8 mouse cellular contexts compared by ENCODE assay signal in the genomic region with DNA sequence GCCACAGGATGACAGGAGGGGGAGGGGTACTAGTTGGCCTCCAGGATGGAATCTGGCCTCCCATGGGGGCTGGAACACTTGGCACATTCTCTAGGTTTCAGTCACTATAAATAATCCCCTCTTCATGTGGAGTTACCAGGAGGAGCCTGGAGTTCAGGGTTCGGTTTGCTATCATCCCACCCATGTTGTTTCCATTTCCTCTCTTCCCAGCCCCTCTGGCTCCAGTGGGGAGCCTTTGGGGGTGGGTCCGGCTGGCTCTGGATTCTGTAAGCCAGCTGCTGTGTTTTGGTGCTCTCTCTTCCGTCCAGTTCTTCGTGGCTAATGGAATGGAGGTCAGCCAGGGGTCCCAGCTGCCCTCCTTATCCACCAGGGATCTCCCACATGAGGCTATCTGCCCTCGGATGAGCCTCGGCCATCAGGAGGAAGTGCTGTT. TPM values are rescaled to one million over a fixed set of nuclear protein-coding genes. Genes with fewer than 3 reads are reported as not detected.
DNase-seq lines count a peak whose midpoint lies in the region; ATAC-seq and TF ChIP-seq lines count a peak whose summit lies in the region.

No protein-coding gene starts in this region.

- H3K9me3 ChIP-seq in heart, embryonic 12.5 days (replicated peaks) = no peaks in the 10 kb centered on the region
- no peaks in the 10 kb centered on the region for H3K9me3 ChIP-seq in stomach, embryonic 16.5 days (replicated peaks; ENCODE audit: control insufficient read depth, low read length)

- ATAC-seq in heart, embryonic 12.5 days (ENCODE audit: insufficient number of reproducible peaks, low FRiP score) = peak; percentile 77
- peak; percentile 73 for ATAC-seq in stomach, embryonic 16.5 days (ENCODE audit: insufficient read depth, low FRiP score)

- TF ChIP-seq CTCF in spleen, adult 2 months (IDR thresholded peaks at IDR 0.05; ENCODE audit: extremely low read depth, insufficient read depth, insufficient read length, insufficient replicate concordance) = no peak

- peak overlapping the region; percentile 32; the same call in 1 of the 2 replicates for H3K27ac ChIP-seq in spleen, adult 2 months (ENCODE audit: insufficient read depth, low read length)
- peak overlapping the region; percentile 82 for H3K27ac ChIP-seq in heart, embryonic 12.5 days (ENCODE audit: poor library complexity, severe bottlenecking)
- H3K27ac ChIP-seq in stomach, embryonic 16.5 days (ENCODE audit: low read length) = peak overlapping the region; percentile 83

- peak overlapping the region; percentile 39 for H3K4me2 ChIP-seq in heart, embryonic 12.5 days
- 0 out of 2 replicates have a peak overlapping the region, but pooled peaks have one; percentile 11 for H3K4me2 ChIP-seq in stomach, embryonic 16.5 days (ENCODE audit: low read depth, low read length)

- WGBS in spleen, adult 2 months = 50% methylated on average over 6 of the region's 6 CpGs
- WGBS in heart, embryonic 12.5 days = 2% methylated on average over 6 of the region's 6 CpGs
- 21% methylated on average over 6 of the region's 6 CpGs for WGBS in stomach, embryonic 16.5 days

- no peaks in the 10 kb centered on the region for H3K36me3 ChIP-seq in spleen, adult 2 months (ENCODE audit: control insufficient read depth, insufficient read depth, low read length)
- peaks cover 7% of the 10 kb centered on the region for H3K36me3 ChIP-seq in heart, embryonic 12.5 days
- H3K36me3 ChIP-seq in stomach, embryonic 16.5 days (ENCODE audit: control insufficient read depth, insufficient read depth, low read length) = no peaks in the 10 kb centered on the region

- H3K9ac ChIP-seq in heart, embryonic 12.5 days = no peak overlapping the region
- peak overlapping the region; percentile 28 for H3K9ac ChIP-seq in stomach, embryonic 16.5 days (ENCODE audit: low read length)

- TF ChIP-seq POLR2A in spleen, adult 2 months (IDR thresholded peaks at IDR 0.05; ENCODE audit: low read depth, low read length) = no peak

- H3K4me3 ChIP-seq in spleen, adult 2 months (ENCODE audit: extremely low read depth, insufficient read depth, insufficient read length) = no peak overlapping the region
- no peak overlapping the region for H3K4me3 ChIP-seq in heart, embryonic 12.5 days
- H3K4me3 ChIP-seq in stomach, embryonic 16.5 days (replicated peaks; ENCODE audit: low read length) = no peak overlapping the region

- no peak for DNase-seq in spleen, adult 2 months (ENCODE audit: low read depth in 1 of 2, low spot score in 2 of 2)
- DNase-seq in spleen, postnatal 14 days (ENCODE audit: low spot score in 2 of 2) = no peak
- DNase-seq in kidney, postnatal 36 days = peak; percentile 49 to 55
- no peak for DNase-seq in frontal cortex, postnatal 14 days (ENCODE audit: low spot score in 2 of 2)
- DNase-seq in right cerebral cortex, adult 18-20 months = no peak
- no peak for DNase-seq in frontal cortex, postnatal 36 days (ENCODE audit: low spot score in 2 of 2)

- no peaks in the 10 kb centered on the region for H3K4me1 ChIP-seq in spleen, adult 2 months (ENCODE audit: control insufficient read depth, insufficient read depth, insufficient read length)
- peaks cover 52% of the 10 kb centered on the region for H3K4me1 ChIP-seq in heart, embryonic 12.5 days (replicated peaks)
- peaks cover 27% of the 10 kb centered on the region; the same call in 1 of the 2 replicates for H3K4me1 ChIP-seq in stomach, embryonic 16.5 days (ENCODE audit: control insufficient read depth, insufficient read depth, low read length)

- peaks cover 7% of the 10 kb centered on the region; the same call in 1 of the 2 replicates for H3K27me3 ChIP-seq in spleen, adult 2 months (ENCODE audit: control insufficient read depth, insufficient read depth, low read length)
- H3K27me3 ChIP-seq in heart, embryonic 12.5 days (replicated peaks) = peaks cover 3% of the 10 kb centered on the region; the same call in 1 of the 2 replicates
- no peaks in the 10 kb centered on the region for H3K27me3 ChIP-seq in stomach, embryonic 16.5 days (ENCODE audit: control insufficient read depth, insufficient read depth, low read length)

RNA-seq across cellular contexts. Expression of gene Vstm4, which starts 4.6 kb away (rescaled TPM):
- polyA plus RNA-seq in spleen, adult 2 months (2012; rRNA removed) = 4.1 and 4.3 TPM in 2 replicates
- polyA plus RNA-seq in heart, embryonic 12.5 days (2016; fragmentation: Nextera tagmentation; extraction: Ambion mirVana) = 14.7 and 15.1 TPM in 2 replicates
- 38.5 and 38.6 TPM in 2 replicates for polyA plus RNA-seq in stomach, embryonic 16.5 days (2015; fragmentation: Nextera tagmentation; extraction: Ambion mirVana)

RNA-seq across cellular contexts. Expression of gene Fam170b, which starts 27.4 kb away (rescaled TPM):
- 0.05 TPM in 1 of 2 replicates, not detected in the other for polyA plus RNA-seq in spleen, adult 2 months (2012; rRNA removed)
- polyA plus RNA-seq in heart, embryonic 12.5 days (2016; fragmentation: Nextera tagmentation; extraction: Ambion mirVana) = 0.09 and 0.17 TPM in 2 replicates
- 0.05 TPM in 1 of 2 replicates, not detected in the other for polyA plus RNA-seq in stomach, embryonic 16.5 days (2015; fragmentation: Nextera tagmentation; extraction: Ambion mirVana)

Comparison
In these comparisons a context has a peak if more than half of its experiments do, and no peak if none do; other contexts are left out.
1. DNase-seq: peak in kidney, postnatal 36 days (2 of 2); none in spleen, adult 2 months (0 of 2), spleen, postnatal 14 days (0 of 2), frontal cortex, postnatal 14 days (0 of 2), right cerebral cortex, adult 18-20 months (single experiment) and frontal cortex, postnatal 36 days (0 of 2).
2. H3K27ac ChIP-seq: peak in every context shown above with its lines; median percentile 83 in stomach, embryonic 16.5 days; 82 in heart, embryonic 12.5 days; 32 in spleen, adult 2 months.